Mouse (Mus musculus) G1E (cell line): ENCODE data around the gene Entpd2.

Experiments used
- CTCF ChIP-seq: IDR thresholded peaks from 2 replicates; pipeline ENCODE4 v1.5.1; 2012; ENCODE audit warnings: low read depth, low read length, inconsistent platforms, mixed read lengths
- GATA1 ChIP-seq: IDR thresholded peaks from 2 replicates; pipeline ENCODE4 v1.6.1; 2012; ENCODE audit warnings: borderline replicate concordance, low read length, inconsistent platforms, mixed read lengths

GRCm38 (mm10) chr2:25364313-25364712 is 31.4 kb upstream of the Entpd2 start:
- TF ChIP-seq CTCF: no peak
- TF ChIP-seq GATA1: no peak
